Mouse (Mus musculus): ENCODE data around the gene Ptprt.

- TF ChIP-seq POLR2A (IDR thresholded peaks at IDR 0.05; ENCODE audit: control insufficient read depth, extremely low read depth, insufficient read depth, low read length, poor library complexity) (no peak), CTCF (IDR thresholded peaks at IDR 0.05; ENCODE audit: borderline replicate concordance, control insufficient read depth, extremely low read depth, insufficient read depth, low read length, poor library complexity) (no peak)
These were observed 161.4 kb downstream of the Ptprt start for GRCm38 (mm10) chr2:162499501-162499915.
